Mouse (Mus musculus) lung, embryonic 14.5 days (tissue): Measurements from ENCODE around the gene Tcl1b4. TPM values are rescaled to one million over a fixed set of nuclear protein-coding genes. Genes with fewer than 3 reads are reported as not detected.
A peak's percentile ranks its signal among the peaks of the same experiment; 100 is the strongest.

Experiments
- ATAC-seq: fragments of 200-750 bp; cut with Nextera tagmentation; 2 replicates; pipeline ENCODE4 v1.8.0; 2017; ENCODE audit warnings: mild to moderate bottlenecking, moderate TSS enrichment, moderate library complexity; ENCODE audit not compliant: insufficient read depth
- DNase-seq: peaks from one replicate; pipeline ENCODE4 v3.0.0-alpha.2; 2015
- H3K27ac ChIP-seq: fragments of 300-500 bp; sonication (generic); 2 replicates; pipeline ENCODE4 v1.5.1; 2014; ENCODE audit warnings: low read depth, mild to moderate bottlenecking, moderate library complexity
- H3K27me3 ChIP-seq: fragments of 300-500 bp; sonication (generic); 2 replicates; pipeline ENCODE4 v1.6.1; 2014; ENCODE audit warnings: low read length, control low read depth; ENCODE audit not compliant: insufficient read depth
- H3K36me3 ChIP-seq: fragments of 300-500 bp; sonication (generic); 2 replicates; pipeline ENCODE4 v1.6.1; 2014; ENCODE audit warnings: control low read depth; ENCODE audit not compliant: insufficient read depth
- H3K4me1 ChIP-seq: fragments of 300-500 bp; sonication (generic); 2 replicates; pipeline ENCODE4 v1.6.1; 2014; ENCODE audit warnings: antibody characterized with exemption, control low read depth; ENCODE audit not compliant: insufficient read depth
- H3K4me2 ChIP-seq: fragments of 300-500 bp; sonication (generic); 2 replicates; pipeline ENCODE4 v1.6.1; 2014; ENCODE audit warnings: mild to moderate bottlenecking
- H3K4me3 ChIP-seq: fragments of 300-500 bp; sonication (generic); 2 replicates; pipeline ENCODE4 v1.5.1; 2014; ENCODE audit warnings: low read depth, low read length
- H3K9ac ChIP-seq: fragments of 300-500 bp; sonication (generic); 2 replicates; pipeline ENCODE4 v1.6.1; 2014
- H3K9me3 ChIP-seq: fragments of 300-500 bp; sonication (generic); 2 replicates; pipeline ENCODE4 v1.6.1; 2016; ENCODE audit warnings: low read depth, low read length, control low read depth
- CTCF ChIP-seq: IDR thresholded peaks from 2 replicates; pipeline ENCODE4 v1.5.1; 2016; ENCODE audit warnings: antibody characterized with exemption, low read depth
- WGBS: fragments of 180-500 bp; shearing (Covaris S2); extraction: QIAGEN DNeasy Blood & Tissue Kit; methylation state at CpG from one replicate; pipeline ENCODE4 v1.1.7; 2014; 5-methylcytosine and 5-hydroxymethylcytosine counted together
- polyA plus RNA-seq: library from polyadenylated mRNA; unstranded; fragments of >200 nt; fragmentation: Nextera tagmentation; extraction: Ambion mirVana; gene quantifications from 2 replicates; pipeline ENCODE4 v1.2.1, GENCODE M21; 2014

Tcl1b4 gene
- polyA plus RNA-seq, 1 experiment from 2014 or later: not detected

GRCm38 (mm10) chr12:105222601-105223319 lies 21.0 kb downstream of the Tcl1b4 start, which contains the start of gene Tcl1:
Gene Tcl1 (minus strand): TSS chr12:105222793.
- ATAC-seq: no peak
- WGBS: 84% methylated on average over 22 of the region's 22 CpGs
- no peaks in the 10 kb centered on the region for H3K4me1 ChIP-seq

GRCm38 (mm10) chr12:105224621-105225320 lies 23.0 kb downstream of the Tcl1b4 start:
- Histone ChIP-seq H3K27me3 (no peaks in the 10 kb centered on the region), H3K9me3 (no peaks in the 10 kb centered on the region), H3K4me2 (no peak overlapping the region), H3K36me3 (no peaks in the 10 kb centered on the region), H3K4me1 (no peaks in the 10 kb centered on the region), H3K27ac (no peak overlapping the region), H3K4me3 (no peak overlapping the region), H3K9ac (no peak overlapping the region)
- 52% methylated on average over 16 of the region's 16 CpGs for WGBS
- ATAC-seq (no peak), DNase-seq (no peak)
- TF ChIP-seq CTCF: no peak

More at GRCm38 (mm10) chr12:105222601-105223319, 21.0 kb downstream of the Tcl1b4 start, which contains the start of gene Tcl1:
- Histone ChIP-seq H3K9me3 (no peaks in the 10 kb centered on the region), H3K27me3 (no peaks in the 10 kb centered on the region), H3K4me3 (no peak within 1 kb of the TSS), H3K36me3 (no peaks in the 10 kb centered on the region), H3K27ac (no peak within 1 kb of the TSS), H3K4me2 (no peak within 1 kb of the TSS), H3K9ac (no peak within 1 kb of the TSS)
- TF ChIP-seq CTCF: no peak
- no peak for DNase-seq

GRCm38 (mm10) chr12:105234362-105234761 lies 32.6 kb downstream of the Tcl1b4 start:
- no peaks in the 10 kb centered on the region for H3K9me3 ChIP-seq
- H3K27me3 ChIP-seq: no peaks in the 10 kb centered on the region
- no peak overlapping the region for H3K27ac ChIP-seq
- H3K9ac ChIP-seq: no peak overlapping the region
- H3K4me3 ChIP-seq: no peak overlapping the region
- DNase-seq (no peak), ATAC-seq (no peak)
- H3K4me2 ChIP-seq: no peak overlapping the region
- TF ChIP-seq CTCF: no peak
- H3K4me1 ChIP-seq: no peaks in the 10 kb centered on the region
- WGBS: 65% methylated on average over 11 of the region's 11 CpGs
- no peaks in the 10 kb centered on the region for H3K36me3 ChIP-seq

GRCm38 (mm10) chr12:105235091-105235490 lies 33.3 kb downstream of the Tcl1b4 start:
- no peak for ATAC-seq
- H3K4me3 ChIP-seq: no peak overlapping the region
- H3K9me3 ChIP-seq: no peaks in the 10 kb centered on the region
- no peak overlapping the region for H3K9ac ChIP-seq
- DNase-seq: no peak
- H3K36me3 ChIP-seq: no peaks in the 10 kb centered on the region
- no peak overlapping the region for H3K4me2 ChIP-seq
- TF ChIP-seq CTCF: no peak
- H3K4me1 ChIP-seq: no peaks in the 10 kb centered on the region
- H3K27me3 ChIP-seq: no peaks in the 10 kb centered on the region
- WGBS: 75% methylated on average over 3 of the region's 3 CpGs
- no peak overlapping the region for H3K27ac ChIP-seq

- no peaks in the 10 kb centered on the region for H3K9me3 ChIP-seq
- DNase-seq (no peak), ATAC-seq (no peak)
- H3K27me3 ChIP-seq: no peaks in the 10 kb centered on the region
- no peak overlapping the region for H3K9ac ChIP-seq
- no peak overlapping the region for H3K4me3 ChIP-seq
- no peaks in the 10 kb centered on the region for H3K36me3 ChIP-seq
- no peak overlapping the region for H3K4me2 ChIP-seq
- 77% methylated on average over 9 of the region's 9 CpGs for WGBS
- TF ChIP-seq CTCF: no peak
- no peak overlapping the region for H3K27ac ChIP-seq
- no peaks in the 10 kb centered on the region for H3K4me1 ChIP-seq
Measured at GRCm38 (mm10) chr12:105239060-105239459, 37.3 kb downstream of the Tcl1b4 start.

- DNase-seq (peak; percentile 62), ATAC-seq (peak; percentile 89)
- no peaks in the 10 kb centered on the region for H3K9me3 ChIP-seq
- H3K4me2 ChIP-seq: peak overlapping the region; percentile 53
- WGBS: 3% methylated on average over 9 of the region's 9 CpGs
- H3K4me1 ChIP-seq: peaks cover 6% of the 10 kb centered on the region
- H3K36me3 ChIP-seq: no peaks in the 10 kb centered on the region
- H3K4me3 ChIP-seq: no peak overlapping the region
- H3K27ac ChIP-seq: no peak overlapping the region; the same call in 1 of the 2 replicates
- H3K27me3 ChIP-seq: no peaks in the 10 kb centered on the region
- 0 out of 2 replicates have a peak overlapping the region, but pooled peaks have one; percentile 5 for H3K9ac ChIP-seq
- TF ChIP-seq CTCF: no peak
Measured at GRCm38 (mm10) chr12:105248763-105249233, 47.0 kb downstream of the Tcl1b4 start.

- no peak for TF ChIP-seq CTCF
- H3K4me2 ChIP-seq: no peak overlapping the region
- ATAC-seq (no peak), DNase-seq (no peak)
- H3K9me3 ChIP-seq: no peaks in the 10 kb centered on the region
- no peaks in the 10 kb centered on the region for H3K36me3 ChIP-seq
- H3K27me3 ChIP-seq: no peaks in the 10 kb centered on the region
- WGBS: 86% methylated on average over 3 of the region's 3 CpGs
- no peak overlapping the region for H3K9ac ChIP-seq
- no peak overlapping the region for H3K27ac ChIP-seq
- H3K4me3 ChIP-seq: no peak overlapping the region
- peaks cover 2% of the 10 kb centered on the region for H3K4me1 ChIP-seq
Measured at GRCm38 (mm10) chr12:105253796-105254195, 52.0 kb downstream of the Tcl1b4 start.

Other genes with a start within 250 kb of the Tcl1b4 start
- 0.29 and 0.39 TPM in 2 replicates for gene Syne3, start 192.1 kb upstream of the Tcl1b4 start, polyA plus RNA-seq
- 177 and 186 TPM in 2 replicates for gene Glrx5, start 169.3 kb upstream of the Tcl1b4 start, polyA plus RNA-seq
- not detected in 2 replicates for gene Tcl1b2, start 55.9 kb upstream of the Tcl1b4 start, polyA plus RNA-seq
- not detected in 2 replicates for gene Tcl1b1, start 42.3 kb upstream of the Tcl1b4 start, polyA plus RNA-seq
- not detected in 2 replicates for gene Tcl1b5, start 25.6 kb upstream of the Tcl1b4 start, polyA plus RNA-seq
- gene Tcl1b3, start 10.9 kb upstream of the Tcl1b4 start, polyA plus RNA-seq: not detected in 2 replicates
- not detected in 2 replicates for gene Tcl1, start 20.8 kb downstream of the Tcl1b4 start, polyA plus RNA-seq
- 0.19 and 0.21 TPM in 2 replicates for gene Tunar, start 131.9 kb downstream of the Tcl1b4 start, polyA plus RNA-seq